Mouse (Mus musculus): ENCODE data around the gene Fhl2. TPM values are rescaled to one million over a fixed set of nuclear protein-coding genes. Genes with fewer than 3 reads are reported as not detected.
A peak's percentile ranks its signal among the peaks of the same experiment; 100 is the strongest.

The Fhl2 gene
- polyA plus RNA-seq, 1 experiment from 2014 or later, result 145 TPM

DNA sequence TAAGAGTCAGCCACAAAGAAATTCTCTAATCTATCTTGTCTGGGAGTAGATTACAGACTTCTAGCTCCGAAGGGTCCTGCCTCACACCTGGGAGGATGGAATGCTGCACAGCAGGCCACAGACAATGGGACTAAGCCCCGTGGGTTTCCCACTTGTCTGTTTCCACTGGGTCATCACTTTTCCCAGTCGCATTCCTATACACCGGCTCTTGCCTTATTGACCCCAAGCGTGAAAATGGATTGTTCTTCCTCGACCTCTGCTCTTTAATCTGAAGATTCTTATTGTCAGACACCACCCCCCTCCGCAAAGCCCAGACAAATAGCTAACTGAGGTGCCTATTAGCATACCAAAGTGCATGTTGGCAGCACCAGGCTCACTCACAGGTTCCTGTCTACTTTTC lies 10.4 kb downstream of the Fhl2 start:
- Histone ChIP-seq H3K9me3 (replicated peaks; ENCODE audit: low read length) (no peaks in the 10 kb centered on the region), H3K4me3 (replicated peaks; ENCODE audit: low read depth, low read length) (no peak overlapping the region), H3K27ac (no peak overlapping the region), H3K27me3 (ENCODE audit: insufficient read depth, low read length) (no peaks in the 10 kb centered on the region), H3K36me3 (ENCODE audit: insufficient read depth, low read length) (no peaks in the 10 kb centered on the region), H3K9ac (ENCODE audit: low read depth, low read length) (no peak overlapping the region), H3K4me2 (ENCODE audit: low read length) (no peak overlapping the region), H3K4me1 (replicated peaks; ENCODE audit: insufficient read depth, low read length) (no peaks in the 10 kb centered on the region)
- ATAC-seq (replicated peaks; ENCODE audit: low FRiP score, low read depth), result no peak
- DNase-seq (ENCODE audit: low spot score), result no peak
- no peak for TF ChIP-seq CTCF (IDR thresholded peaks at IDR 0.05; ENCODE audit: low read depth)
- WGBS, result 44% methylated on average over 7 of the region's 7 CpGs

DNA sequence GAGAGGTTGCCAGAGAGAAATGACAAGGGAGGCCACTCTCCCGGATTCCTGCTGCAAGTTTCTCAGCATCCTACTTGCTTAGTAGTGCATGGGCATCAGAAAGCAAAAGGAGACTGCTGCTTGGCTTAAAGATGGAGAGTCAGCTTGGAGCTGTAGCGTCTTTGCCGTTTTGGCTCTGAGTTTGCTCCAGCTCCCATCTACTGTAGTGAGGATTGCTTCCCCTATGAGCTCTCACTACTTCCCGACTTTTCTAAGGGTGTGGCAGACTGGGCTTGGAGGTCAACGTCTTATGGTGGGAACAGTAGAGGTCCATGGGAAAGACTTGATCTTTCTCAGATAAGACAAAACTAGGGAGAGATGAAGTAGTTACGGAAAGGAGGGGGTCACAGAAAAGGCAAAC lies 15.9 kb downstream of the Fhl2 start:
- Histone ChIP-seq H3K9me3 (replicated peaks; ENCODE audit: low read length) (no peaks in the 10 kb centered on the region), H3K27ac (peak overlapping the region; percentile 38), H3K4me3 (replicated peaks; ENCODE audit: low read depth, low read length) (no peak overlapping the region), H3K4me1 (replicated peaks; ENCODE audit: insufficient read depth, low read length) (no peaks in the 10 kb centered on the region), H3K27me3 (ENCODE audit: insufficient read depth, low read length) (no peaks in the 10 kb centered on the region), H3K36me3 (ENCODE audit: insufficient read depth, low read length) (no peaks in the 10 kb centered on the region), H3K9ac (ENCODE audit: low read depth, low read length) (no peak overlapping the region), H3K4me2 (ENCODE audit: low read length) (no peak overlapping the region)
- no peak for TF ChIP-seq CTCF (IDR thresholded peaks at IDR 0.05; ENCODE audit: low read depth)
- 52% methylated on average over 6 of the region's 6 CpGs for WGBS
- ATAC-seq (replicated peaks; ENCODE audit: low FRiP score, low read depth) (no peak), DNase-seq (ENCODE audit: low spot score) (peak; percentile 76)

DNA sequence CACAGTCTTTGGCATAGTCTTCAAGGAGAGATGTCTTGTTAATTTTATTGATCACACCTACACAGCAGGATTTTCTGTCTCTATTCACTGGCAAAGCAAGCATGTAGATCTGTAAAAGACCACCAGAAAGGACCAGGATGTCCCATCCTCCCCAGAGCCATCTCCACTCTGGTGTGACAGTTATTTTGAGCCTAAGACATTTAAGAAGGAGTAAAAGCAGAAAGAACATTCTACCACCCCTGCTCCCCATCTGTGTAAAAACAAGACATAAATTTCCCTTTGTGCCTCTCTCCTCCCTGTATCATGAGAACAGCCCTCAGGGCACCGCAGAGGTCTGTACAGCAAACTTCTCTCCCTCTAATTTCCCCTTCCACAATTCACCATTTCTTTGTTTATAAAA lies 18.0 kb downstream of the Fhl2 start:
- no peak for TF ChIP-seq CTCF (IDR thresholded peaks at IDR 0.05; ENCODE audit: low read depth)
- WGBS, result 25% methylated on average over 1 of the region's 1 CpGs
- Histone ChIP-seq H3K9ac (ENCODE audit: low read depth, low read length) (no peak overlapping the region), H3K4me3 (replicated peaks; ENCODE audit: low read depth, low read length) (no peak overlapping the region), H3K36me3 (ENCODE audit: insufficient read depth, low read length) (no peaks in the 10 kb centered on the region), H3K9me3 (replicated peaks; ENCODE audit: low read length) (no peaks in the 10 kb centered on the region), H3K27ac (peak overlapping the region; percentile 50), H3K27me3 (ENCODE audit: insufficient read depth, low read length) (no peaks in the 10 kb centered on the region), H3K4me2 (ENCODE audit: low read length) (no peak overlapping the region), H3K4me1 (replicated peaks; ENCODE audit: insufficient read depth, low read length) (no peaks in the 10 kb centered on the region; the same call in 1 of the 2 replicates)
- DNase-seq (ENCODE audit: low spot score), result peak; percentile 80
- no peak for ATAC-seq (replicated peaks; ENCODE audit: low FRiP score, low read depth)

DNA sequence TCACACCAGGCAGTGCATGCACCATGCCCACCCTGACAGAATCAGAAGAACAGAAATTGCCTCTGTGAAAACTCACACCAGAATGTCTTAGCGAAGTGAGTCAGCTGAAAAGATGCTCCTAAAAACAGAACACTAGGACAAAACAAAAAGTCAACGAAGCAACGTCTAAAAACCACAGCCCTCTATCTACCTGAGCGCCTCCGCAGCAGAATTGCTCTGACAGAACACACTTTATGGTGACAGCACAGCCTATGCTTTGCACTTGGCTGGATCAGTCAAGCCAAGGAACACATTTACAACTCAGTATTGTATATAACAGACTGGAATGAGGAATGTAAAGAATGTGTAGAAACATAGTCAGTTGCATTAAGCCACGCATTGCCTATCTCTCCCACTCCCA lies 18.4 kb downstream of the Fhl2 start:
- Histone ChIP-seq H3K9ac (ENCODE audit: low read depth, low read length) (no peak overlapping the region), H3K9me3 (replicated peaks; ENCODE audit: low read length) (no peaks in the 10 kb centered on the region), H3K4me1 (replicated peaks; ENCODE audit: insufficient read depth, low read length) (no peaks in the 10 kb centered on the region; the same call in 1 of the 2 replicates), H3K27ac (peak overlapping the region; percentile 50; the same call in 1 of the 2 replicates), H3K36me3 (ENCODE audit: insufficient read depth, low read length) (no peaks in the 10 kb centered on the region), H3K27me3 (ENCODE audit: insufficient read depth, low read length) (no peaks in the 10 kb centered on the region), H3K4me2 (ENCODE audit: low read length) (no peak overlapping the region), H3K4me3 (replicated peaks; ENCODE audit: low read depth, low read length) (no peak overlapping the region)
- DNase-seq (ENCODE audit: low spot score) (peak; percentile 46), ATAC-seq (replicated peaks; ENCODE audit: low FRiP score, low read depth) (no peak)
- 48% methylated on average over 6 of the region's 6 CpGs for WGBS
- TF ChIP-seq CTCF (IDR thresholded peaks at IDR 0.05; ENCODE audit: low read depth), result no peak

DNA sequence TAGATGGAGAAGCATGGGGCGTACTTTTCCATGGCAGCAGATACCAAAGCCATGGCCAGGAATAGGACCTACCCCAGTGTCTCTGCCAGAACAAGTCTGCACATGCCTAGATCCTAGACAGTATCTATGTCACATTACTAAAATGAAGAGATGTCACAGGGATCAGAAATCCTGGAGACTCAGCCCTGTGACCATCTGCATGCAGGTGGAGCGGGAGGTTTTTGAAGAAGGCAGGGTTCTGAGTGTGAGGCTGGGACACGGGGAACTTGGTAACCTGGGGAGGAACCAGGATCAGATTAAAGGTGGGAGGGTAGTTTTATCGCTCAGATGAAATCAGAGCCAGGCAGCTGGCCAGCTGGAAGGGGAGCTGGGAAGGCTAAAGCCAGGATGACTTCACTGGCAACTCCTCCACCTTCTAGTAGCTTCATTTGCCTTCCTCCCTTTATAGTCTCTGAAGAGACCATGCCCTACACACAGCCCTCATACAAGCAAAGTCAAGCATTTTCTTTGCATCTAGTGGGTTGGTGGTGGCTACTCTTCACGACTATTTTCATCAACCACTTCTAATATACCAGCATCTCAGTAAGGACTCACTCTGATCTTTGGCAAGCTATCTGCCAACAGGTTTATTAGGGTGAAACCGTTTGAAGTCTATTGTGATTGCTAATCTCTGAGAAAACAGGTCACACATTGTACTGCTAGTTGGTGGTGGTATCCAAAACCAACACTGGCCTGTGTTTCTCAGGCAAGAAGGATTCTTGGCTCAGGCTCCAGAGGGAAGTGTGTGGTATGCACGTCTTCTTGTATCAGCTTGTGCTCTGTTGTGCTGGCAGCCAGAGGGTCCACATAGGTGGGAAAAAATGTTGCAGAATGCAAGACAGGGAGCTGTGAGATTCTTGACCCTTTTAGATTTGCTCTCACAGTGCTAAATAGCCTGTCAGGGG lies 23.2 kb downstream of the Fhl2 start:
- no peak; the same call in 1 of the 2 replicates for ATAC-seq (replicated peaks; ENCODE audit: low FRiP score, low read depth)
- no peak overlapping the region for H3K9ac ChIP-seq (ENCODE audit: low read depth, low read length)
- no peak overlapping the region for H3K27ac ChIP-seq

DNA sequence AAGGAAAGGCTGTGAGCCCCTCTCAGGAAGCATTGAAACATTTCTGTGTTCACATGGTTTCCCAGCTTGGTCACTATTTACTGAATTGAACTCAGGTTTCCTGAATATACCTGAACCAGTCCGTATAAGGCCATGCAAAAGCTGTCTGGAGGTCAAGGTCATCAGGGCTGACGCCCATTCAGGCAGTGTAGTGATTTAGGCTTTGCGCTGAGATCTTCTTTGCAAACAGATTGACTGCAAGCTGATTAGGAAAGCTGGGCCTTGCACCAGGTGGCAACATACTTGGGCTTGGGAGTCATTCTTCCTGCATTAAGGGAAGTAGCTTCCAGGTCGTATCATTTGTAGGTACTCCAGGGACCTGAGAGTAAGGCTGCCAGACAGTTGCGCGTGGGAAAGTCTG lies 25.0 kb downstream of the Fhl2 start:
- Histone ChIP-seq H3K9me3 (replicated peaks; ENCODE audit: low read length) (no peaks in the 10 kb centered on the region), H3K27ac (0 out of 2 replicates have a peak overlapping the region, but pooled peaks have one; percentile 50), H3K4me1 (replicated peaks; ENCODE audit: insufficient read depth, low read length) (peaks cover 18% of the 10 kb centered on the region), H3K27me3 (ENCODE audit: insufficient read depth, low read length) (no peaks in the 10 kb centered on the region), H3K36me3 (ENCODE audit: insufficient read depth, low read length) (no peaks in the 10 kb centered on the region), H3K4me3 (replicated peaks; ENCODE audit: low read depth, low read length) (no peak overlapping the region), H3K9ac (ENCODE audit: low read depth, low read length) (no peak overlapping the region), H3K4me2 (ENCODE audit: low read length) (no peak overlapping the region)
- 82% methylated on average over 6 of the region's 6 CpGs for WGBS
- DNase-seq (ENCODE audit: low spot score) (no peak), ATAC-seq (replicated peaks; ENCODE audit: low FRiP score, low read depth) (no peak)
- TF ChIP-seq CTCF (IDR thresholded peaks at IDR 0.05; ENCODE audit: low read depth), result no peak

More for the DNA sequence above, 23.2 kb downstream of the Fhl2 start:
- TF ChIP-seq CTCF (IDR thresholded peaks at IDR 0.05; ENCODE audit: low read depth), result no peak
- WGBS, result 49% methylated on average over 7 of the region's 7 CpGs
- peak; percentile 81 for DNase-seq (ENCODE audit: low spot score)
- H3K36me3 ChIP-seq (ENCODE audit: insufficient read depth, low read length), result no peaks in the 10 kb centered on the region
- no peaks in the 10 kb centered on the region for H3K9me3 ChIP-seq (replicated peaks; ENCODE audit: low read length)
- no peaks in the 10 kb centered on the region for H3K27me3 ChIP-seq (ENCODE audit: insufficient read depth, low read length)
- H3K4me3 ChIP-seq (replicated peaks; ENCODE audit: low read depth, low read length), result no peak overlapping the region
- peaks cover 8% of the 10 kb centered on the region for H3K4me1 ChIP-seq (replicated peaks; ENCODE audit: insufficient read depth, low read length)
- H3K4me2 ChIP-seq (ENCODE audit: low read length), result no peak overlapping the region
